Mouse (Mus musculus) brain, embryonic 14.5 days (tissue): Measurements from ENCODE around the gene Atf6b.

Experiments
- CTCF ChIP-seq: fragments of 200-500 bp; IDR thresholded peaks from 2 replicates; pipeline ENCODE4 v1.5.1; 2012; ENCODE audit warnings: inconsistent platforms, mild to moderate bottlenecking, moderate library complexity, borderline replicate concordance; ENCODE audit not compliant: insufficient read depth, insufficient read length; ENCODE audit errors: extremely low read depth
- POLR2A ChIP-seq: fragments of 200-500 bp; IDR thresholded peaks from 2 replicates; pipeline ENCODE4 v1.6.1; 2012; ENCODE audit warnings: mild to moderate bottlenecking, inconsistent platforms, borderline replicate concordance; ENCODE audit not compliant: poor library complexity, insufficient read depth, insufficient read length, severe bottlenecking; ENCODE audit errors: extremely low read depth

DNA sequence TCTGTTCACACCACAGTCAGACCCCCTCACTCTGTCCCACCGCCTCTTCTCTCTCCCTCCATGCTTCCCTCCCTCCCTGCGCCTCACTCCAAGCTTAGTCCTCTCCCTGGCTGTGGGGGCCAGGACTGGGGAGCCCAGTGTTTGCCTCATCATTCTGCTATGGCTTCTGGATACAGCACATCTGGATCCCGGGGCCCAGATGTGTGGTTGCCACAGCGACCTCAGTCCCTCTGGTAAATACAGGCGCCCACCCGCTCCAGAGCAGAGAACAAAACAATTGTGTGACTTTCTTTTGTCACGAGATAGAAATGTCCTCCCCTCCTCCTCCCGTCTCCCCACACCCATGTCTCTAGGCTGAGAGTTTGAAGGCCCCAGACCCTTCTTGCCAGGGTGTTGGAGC, 9.7 kb downstream of the Atf6b start:
- TF ChIP-seq CTCF = no peak
- TF ChIP-seq POLR2A = no peak
